Mouse (Mus musculus): Measurements from ENCODE around the gene Psmd1.
A peak's percentile ranks its signal among the peaks of the same experiment; 100 is the strongest.

The Psmd1 gene

DNA sequence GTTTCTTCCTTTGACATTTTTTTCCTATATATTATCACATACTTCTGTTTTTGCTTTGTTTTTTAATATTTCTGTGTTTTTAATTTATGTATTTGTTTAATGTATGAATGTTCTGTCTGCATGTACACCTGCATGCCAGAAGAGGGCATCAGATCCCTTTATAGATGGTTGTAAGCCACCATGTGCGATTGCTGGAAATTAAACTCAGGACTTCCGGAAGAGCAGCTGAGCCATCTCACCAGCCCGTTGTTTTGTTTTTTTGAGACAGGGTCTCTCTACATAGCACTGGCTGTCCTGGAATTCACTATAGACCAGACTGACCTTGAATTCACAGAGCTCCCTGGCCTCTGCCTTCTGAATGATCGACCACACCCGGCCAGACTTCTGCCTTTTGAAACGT is 1.7 kb upstream of the Psmd1 start:
- DNase-seq (ENCODE audit: low read depth) = no peak

DNA sequence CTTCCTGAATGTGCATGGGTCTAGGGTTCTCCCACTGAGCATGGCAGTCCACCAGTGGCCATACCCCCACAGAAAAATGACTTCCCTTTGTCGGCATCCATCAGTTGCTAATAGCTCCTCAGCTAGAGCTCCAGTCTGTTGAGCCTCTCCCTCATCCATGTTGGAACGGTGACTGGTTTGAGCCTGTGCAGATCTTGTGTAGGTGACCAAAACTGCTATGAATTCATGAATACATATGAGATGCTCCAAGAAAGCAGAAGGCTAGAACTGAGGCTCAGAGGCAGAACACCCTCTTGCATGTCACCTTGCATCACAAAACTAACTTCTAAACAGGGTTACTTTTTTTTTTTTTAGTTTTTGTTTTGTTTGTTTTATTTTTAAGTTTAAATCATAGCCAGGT is 12.4 kb downstream of the Psmd1 start:
- DNase-seq (ENCODE audit: low read depth) = no peak

GRCm38 (mm10) chr1:86094413-86094812 is 30.2 kb downstream of the Psmd1 start:
- DNase-seq (ENCODE audit: low read depth) = no peak

- no peak for DNase-seq (ENCODE audit: low read depth)
Observed at GRCm38 (mm10) chr1:86105054-86105453, 40.9 kb downstream of the Psmd1 start.

DNA sequence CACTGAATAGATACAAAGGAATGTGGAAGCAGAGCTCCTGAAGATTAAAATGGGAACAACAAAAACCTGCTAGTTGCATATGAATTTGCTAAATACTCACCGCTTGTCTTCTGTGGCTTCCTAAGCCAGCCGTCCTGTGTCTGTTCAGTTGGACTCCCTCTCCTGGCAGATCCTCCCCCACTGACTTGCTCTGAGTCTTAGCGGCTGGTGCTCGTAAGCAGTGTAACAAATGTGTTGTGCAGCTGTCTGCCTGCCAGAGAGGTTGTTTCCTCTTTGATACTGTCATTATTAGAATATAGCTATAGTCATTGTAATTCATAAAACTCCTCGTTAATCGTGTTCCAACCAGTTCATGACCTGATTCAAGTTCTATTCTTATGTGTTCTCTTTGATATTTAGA is 47.6 kb downstream of the Psmd1 start, which contains the start of gene Htr2b:
Gene Htr2b, minus strand, starts transcription at position 192 of the 400 bp plus-strand sequence.
- no peak for DNase-seq (ENCODE audit: low read depth)

- no peak for DNase-seq (ENCODE audit: low read depth)
Observed at GRCm38 (mm10) chr1:86114141-86114540, 50.0 kb downstream of the Psmd1 start.

DNA sequence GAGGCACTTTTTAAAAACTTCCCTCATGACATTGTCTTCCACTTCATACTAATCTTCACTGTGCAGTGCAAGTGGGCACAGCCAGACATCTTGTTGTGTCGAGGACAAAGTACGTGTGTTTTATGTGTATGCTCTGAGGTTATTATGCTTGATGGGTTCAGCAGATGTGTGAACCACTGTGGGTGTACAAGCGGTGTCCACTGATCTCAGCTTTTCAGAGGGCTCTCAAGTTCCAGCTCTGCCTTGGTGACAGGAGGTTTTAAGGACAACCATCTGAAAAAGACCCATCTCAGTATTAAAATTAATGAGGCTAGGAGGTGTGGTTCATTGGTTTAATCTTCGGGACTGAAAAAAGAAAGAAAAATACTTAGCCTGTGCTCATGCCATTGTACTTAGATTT is 55.4 kb downstream of the Psmd1 start:
- DNase-seq (ENCODE audit: low read depth) = no peak

DNA sequence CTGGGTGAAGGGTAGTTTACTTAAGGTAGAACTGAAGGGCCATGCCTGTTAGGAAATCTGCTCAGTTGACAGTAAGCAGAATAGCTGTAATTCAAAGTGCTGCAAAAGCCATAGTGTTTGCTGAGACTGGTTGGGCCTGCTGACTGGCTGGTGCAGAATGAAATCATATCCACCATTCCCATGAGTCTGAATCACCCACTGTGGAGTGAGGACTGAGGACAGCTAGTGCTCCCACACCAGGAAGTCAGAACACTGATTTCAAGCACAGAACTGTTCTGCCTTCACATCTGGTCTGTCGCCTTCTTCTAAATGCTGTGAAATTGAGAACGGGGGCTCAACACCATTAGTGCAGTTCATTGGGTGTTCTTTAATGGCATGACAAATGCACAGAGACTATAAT is 61.8 kb downstream of the Psmd1 start:
- no peak for DNase-seq (ENCODE audit: low read depth)

DNA sequence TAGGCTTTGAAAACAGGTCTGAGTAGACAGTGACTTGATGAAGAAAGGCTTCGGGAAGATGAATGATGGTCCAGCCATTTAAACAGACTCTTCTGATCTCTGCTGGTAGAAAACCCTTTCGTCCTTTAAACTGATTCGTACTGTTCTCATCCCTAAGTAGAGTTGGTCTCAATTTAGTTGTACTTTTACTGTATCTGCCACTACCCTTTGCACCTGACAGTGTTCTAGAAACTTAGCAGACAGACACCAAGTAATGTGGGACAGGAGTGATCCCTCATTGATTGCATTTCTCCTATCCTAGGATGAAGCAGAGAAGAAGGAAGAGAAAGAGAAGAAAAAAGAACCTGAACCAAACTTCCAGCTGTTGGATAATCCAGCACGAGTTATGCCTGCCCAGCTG is 69.2 kb downstream of the Psmd1 start, which contains the start of gene Gm21972:
Gene Gm21972, plus strand, starts transcription at position 301 of the 400 bp plus-strand sequence.
- DNase-seq (ENCODE audit: low read depth) = no peak

DNA sequence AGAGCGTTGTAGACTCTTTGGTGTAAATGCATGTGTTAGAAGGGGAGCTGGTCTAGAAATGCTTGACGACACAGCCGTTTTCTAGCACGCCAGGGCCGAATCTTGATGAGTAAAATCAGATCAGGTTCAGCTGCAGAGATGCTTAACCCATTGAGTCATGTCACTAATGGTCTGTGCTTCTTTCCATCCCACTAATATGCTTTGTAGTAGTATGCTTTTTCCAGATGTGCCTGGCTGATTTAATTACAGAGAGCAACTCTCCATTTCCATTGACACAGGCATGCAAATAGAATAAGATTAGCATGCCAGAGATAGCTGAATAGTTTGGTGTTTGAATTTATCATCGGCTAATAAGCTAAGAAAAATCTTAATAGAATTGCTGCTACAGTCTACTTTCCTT is 71.1 kb downstream of the Psmd1 start:
- DNase-seq (ENCODE audit: low read depth) = no peak

DNA sequence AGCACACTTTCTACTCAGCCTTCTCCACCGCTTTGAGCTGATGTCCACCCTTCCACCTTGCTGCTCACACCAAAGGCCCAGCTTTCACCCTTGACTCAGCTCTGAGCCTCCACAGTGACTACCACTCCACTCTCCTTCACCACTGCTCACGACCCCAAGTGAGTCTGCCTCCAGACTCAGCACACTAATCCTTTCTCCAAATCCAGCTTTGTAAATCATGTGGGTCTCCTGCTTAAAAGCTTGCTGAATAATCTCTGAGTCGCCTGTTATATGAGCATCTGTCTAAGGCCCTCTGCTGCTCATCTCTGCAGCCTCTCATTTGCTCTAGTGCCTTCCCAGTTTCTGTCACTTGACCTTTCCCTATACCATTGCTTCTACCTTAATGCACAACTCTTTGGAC is 76.9 kb downstream of the Psmd1 start:
- DNase-seq (ENCODE audit: low read depth) = no peak

DNA sequence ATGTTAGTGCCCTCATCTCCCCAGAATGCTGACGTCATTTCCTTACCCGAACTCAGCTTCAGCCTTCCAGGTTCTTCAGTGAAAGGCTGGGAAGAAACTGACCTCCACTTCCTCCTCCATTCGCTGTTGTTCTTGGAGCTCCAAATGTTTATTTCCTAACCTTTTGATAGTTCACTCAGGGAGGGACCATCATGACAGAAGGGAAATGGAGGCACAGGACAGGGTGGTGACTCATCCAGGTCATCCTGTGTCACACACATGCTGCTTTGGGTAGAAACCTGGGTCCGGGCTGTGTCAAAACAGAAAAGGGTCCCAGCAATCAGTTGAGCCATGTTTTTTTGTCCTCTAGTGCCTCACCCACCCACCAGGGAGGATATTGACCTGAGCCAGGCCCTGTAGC is 79.0 kb downstream of the Psmd1 start:
- DNase-seq (ENCODE audit: low read depth) = no peak

GRCm38 (mm10) chr1:86144001-86144944 is 80.1 kb downstream of the Psmd1 start:
- no peak for DNase-seq (ENCODE audit: low read depth)

- no peak for DNase-seq (ENCODE audit: low read depth)
Observed at GRCm38 (mm10) chr1:86146293-86146692, 82.1 kb downstream of the Psmd1 start.

DNA sequence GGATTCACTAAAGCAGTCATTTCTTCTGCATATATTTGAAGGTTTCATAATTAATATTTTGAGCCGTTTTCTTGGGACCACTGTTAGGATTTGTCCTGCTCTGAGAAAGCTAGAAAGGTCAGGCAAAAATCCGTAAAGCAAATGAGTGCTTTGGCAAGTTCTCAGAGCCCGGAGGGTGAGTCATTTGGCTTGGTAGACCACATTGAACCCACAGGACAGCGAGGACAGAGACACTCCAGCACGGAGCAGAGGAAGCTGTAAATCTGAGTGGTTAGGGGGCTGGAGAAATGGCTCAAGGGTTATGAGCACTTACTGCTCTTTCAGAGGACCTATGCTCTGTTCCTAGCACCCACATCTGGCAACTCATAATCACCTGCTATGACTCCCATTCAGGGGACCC is 83.4 kb downstream of the Psmd1 start:
- peak; percentile 73 for DNase-seq (ENCODE audit: low read depth)

- DNase-seq (ENCODE audit: low read depth) = no peak
Observed at GRCm38 (mm10) chr1:86148161-86148560, 84.0 kb downstream of the Psmd1 start.

DNA sequence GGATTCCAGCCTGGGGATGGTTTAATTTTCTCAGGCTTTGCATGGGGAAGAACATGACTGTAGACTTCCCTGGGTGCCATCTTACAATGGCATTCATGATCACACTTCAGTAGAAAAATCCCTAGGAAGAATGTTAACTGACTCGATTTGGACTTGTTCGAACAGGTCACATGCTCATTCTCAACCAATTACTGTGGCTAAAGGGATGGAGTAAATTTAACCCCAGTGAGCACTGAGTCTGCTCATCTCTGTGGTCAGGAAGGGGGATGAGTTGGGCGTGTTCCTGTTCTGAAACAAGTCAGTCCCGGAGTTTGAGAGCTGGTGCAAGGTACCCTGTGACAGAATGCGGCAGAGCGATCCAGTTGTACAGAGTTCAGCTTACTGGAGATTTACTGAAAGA is 86.7 kb downstream of the Psmd1 start:
- no peak for DNase-seq (ENCODE audit: low read depth)

DNA sequence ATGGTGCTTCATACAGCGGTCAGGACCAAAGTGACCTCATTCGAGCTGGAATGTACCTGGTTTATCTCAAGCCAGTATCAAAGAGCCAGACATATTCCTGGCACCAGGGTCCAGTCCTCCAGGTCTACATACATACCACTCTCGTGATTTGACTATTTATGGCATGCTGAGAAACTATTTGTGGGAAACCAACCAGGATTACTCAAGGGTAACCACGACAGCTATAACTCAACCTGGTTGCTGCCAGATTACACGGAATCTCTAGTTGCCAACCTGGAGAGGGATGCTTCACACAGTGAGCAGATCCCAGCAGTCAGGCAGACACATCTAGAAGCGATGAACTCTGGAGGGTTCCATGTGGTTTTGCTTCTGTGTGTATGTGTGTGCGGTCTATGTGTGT is 87.2 kb downstream of the Psmd1 start:
- peak; percentile 34 for DNase-seq (ENCODE audit: low read depth)

GRCm38 (mm10) chr1:86152618-86153017 is 88.4 kb downstream of the Psmd1 start:
- DNase-seq (ENCODE audit: low read depth) = no peak

DNA sequence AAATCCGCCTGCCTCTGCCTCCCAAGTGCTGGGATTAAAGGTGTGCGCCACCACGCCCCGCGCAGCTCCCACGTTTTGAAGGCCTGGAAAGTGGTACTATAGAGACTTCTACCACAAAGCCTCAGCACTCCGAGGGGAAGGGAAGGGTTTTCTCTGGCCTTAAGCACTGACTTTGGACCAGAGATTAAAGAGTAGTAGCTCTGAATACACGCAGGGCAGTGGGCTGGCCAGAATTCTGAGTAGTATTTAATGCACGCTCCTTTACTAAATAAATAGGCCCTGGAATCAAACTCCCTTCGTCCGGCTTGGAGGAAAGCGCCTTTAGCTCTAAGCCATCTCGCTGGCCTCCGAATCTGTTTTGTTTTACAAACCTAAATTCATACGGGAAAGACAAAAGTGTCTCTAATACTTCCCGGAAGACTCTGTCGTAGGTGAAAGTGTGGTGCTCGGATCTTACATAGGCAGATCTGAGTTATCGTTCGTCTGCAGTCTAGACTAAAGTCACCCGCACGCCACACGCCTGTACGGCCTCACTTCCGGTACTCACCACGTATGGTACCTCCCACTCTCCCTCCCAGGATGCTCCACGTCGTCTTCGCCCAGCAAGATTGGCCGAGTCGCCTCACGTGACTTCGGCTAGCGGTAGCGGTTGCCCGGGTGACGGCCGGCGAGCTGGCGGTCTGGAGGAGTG is 90.1 kb downstream of the Psmd1 start, which contains the start of gene Armc9:
Gene Armc9, plus strand, starts transcription at position 648 of the 691 bp plus-strand sequence.
- peak; percentile 95 for DNase-seq (ENCODE audit: low read depth)

DNA sequence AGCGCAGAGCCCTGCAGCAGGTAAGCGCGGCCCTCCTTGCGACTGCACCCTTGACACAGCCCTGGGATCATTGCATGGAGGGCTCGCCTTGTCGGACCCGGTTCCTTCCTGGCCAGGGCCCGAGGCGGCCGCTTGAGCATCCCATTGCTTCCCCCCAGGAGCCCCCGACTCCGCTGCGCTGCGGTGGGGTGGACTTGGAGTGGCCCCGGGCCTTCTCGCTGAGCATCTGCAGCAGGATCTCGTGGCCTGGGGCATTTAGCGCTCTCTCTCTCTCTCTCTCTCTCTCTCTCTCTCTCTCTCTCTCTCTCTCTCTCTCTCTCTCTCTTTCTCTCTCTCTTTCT is 90.6 kb downstream of the Psmd1 start:
- no peak for DNase-seq (ENCODE audit: low read depth)

- no peak for DNase-seq (ENCODE audit: low read depth)
Observed at GRCm38 (mm10) chr1:86156075-86156474, 91.9 kb downstream of the Psmd1 start.

DNA sequence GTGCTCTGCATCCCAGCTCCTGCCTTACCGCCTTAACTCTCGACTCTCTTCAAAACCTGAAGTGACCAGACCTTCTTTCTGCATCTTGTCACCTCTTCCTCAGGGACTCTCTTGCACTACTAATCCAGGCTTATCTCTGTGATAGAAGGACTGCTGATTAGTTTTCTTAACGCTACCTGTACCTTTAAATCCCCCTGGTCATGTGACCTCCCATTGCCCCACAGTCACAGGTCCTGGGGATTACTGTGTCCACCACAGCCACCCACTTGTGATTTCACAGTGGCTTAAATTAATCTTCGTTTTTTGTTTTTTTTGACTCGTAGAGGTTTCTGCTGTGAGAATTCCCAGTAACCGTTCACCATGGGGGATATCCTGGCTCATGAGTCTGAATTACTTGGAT is 92.4 kb downstream of the Psmd1 start:
- DNase-seq (ENCODE audit: low read depth) = no peak

Measured in fibroblast of lung, adult 2 months (primary cell).